Mouse (Mus musculus) thymus, postnatal 25 days (tissue): ENCODE measurements around the gene Chmp1a.
"Not testable (repeated sequence)": the region's sequence is repeated elsewhere in the genome, so short reads cannot be mapped to it uniquely, and the experiment has no call there.

Experiments
- DNase-seq: peaks from one replicate; pipeline ENCODE4 v3.0.0; 2022

Chmp1a gene

GRCm38 (mm10) chr8:123230326-123230725 is 17.8 kb upstream of the Chmp1a start:
- not testable (repeated sequence) for DNase-seq

GRCm38 (mm10) chr8:123228416-123228815 is 15.9 kb upstream of the Chmp1a start:
- DNase-seq: no peak

GRCm38 (mm10) chr8:123224278-123225266 is 12.0 kb upstream of the Chmp1a start, which contains the start of gene Cdk10:
Gene Cdk10 (plus strand): TSS chr8:123224842.
- peak; percentile 89 for DNase-seq

GRCm38 (mm10) chr8:123220917-123221316 is 8.4 kb upstream of the Chmp1a start:
- DNase-seq: no peak

- DNase-seq: no peak
These were observed 2.9 kb upstream of the Chmp1a start for GRCm38 (mm10) chr8:123215430-123215829.

- DNase-seq: no peak
These were observed 682 bp upstream of the Chmp1a start for GRCm38 (mm10) chr8:123213118-123213772.

GRCm38 (mm10) chr8:123211876-123212275 is 687 bp downstream of the Chmp1a start:
- DNase-seq: no peak

- DNase-seq: no peak
These were observed 9.0 kb downstream of the Chmp1a start for GRCm38 (mm10) chr8:123203571-123203970.

- DNase-seq: peak; percentile 66
These were observed 10.3 kb downstream of the Chmp1a start for GRCm38 (mm10) chr8:123202288-123202687.

- no peak for DNase-seq
These were observed 12.7 kb downstream of the Chmp1a start for GRCm38 (mm10) chr8:123199864-123200263.

- not testable (repeated sequence) for DNase-seq
These were observed 15.5 kb downstream of the Chmp1a start for GRCm38 (mm10) chr8:123197016-123197415.

- DNase-seq: no peak
These were observed 18.8 kb downstream of the Chmp1a start for GRCm38 (mm10) chr8:123193771-123194170.

- no peak for DNase-seq
These were observed 20.7 kb downstream of the Chmp1a start for GRCm38 (mm10) chr8:123191908-123192307.

GRCm38 (mm10) chr8:123190678-123191077 is 21.9 kb downstream of the Chmp1a start:
- DNase-seq: peak; percentile 49

GRCm38 (mm10) chr8:123188841-123189240 is 23.7 kb downstream of the Chmp1a start:
- no peak for DNase-seq

GRCm38 (mm10) chr8:123188006-123188405 is 24.6 kb downstream of the Chmp1a start:
- no peak for DNase-seq

GRCm38 (mm10) chr8:123185566-123186409 is 26.8 kb downstream of the Chmp1a start, which contains the start of gene Dpep1:
Gene Dpep1 (plus strand): TSS chr8:123186242.
- no peak for DNase-seq

- no peak for DNase-seq
These were observed 31.2 kb downstream of the Chmp1a start for GRCm38 (mm10) chr8:123181391-123181790.

GRCm38 (mm10) chr8:123157888-123158465 is 54.6 kb downstream of the Chmp1a start, which contains the start of gene Sult5a1:
Gene Sult5a1 (minus strand): TSS chr8:123158315.
- DNase-seq: no peak

- no peak for DNase-seq
These were observed 56.3 kb downstream of the Chmp1a start for GRCm38 (mm10) chr8:123156070-123156773.

- no peak for DNase-seq
These were observed 57.4 kb downstream of the Chmp1a start for GRCm38 (mm10) chr8:123155177-123155576.
